Mouse (Mus musculus) lung, postnatal 0 days (tissue): ENCODE measurements around the gene Cpb2.

ENCODE experiments used
- CTCF ChIP-seq: IDR thresholded peaks from 2 replicates; pipeline ENCODE4 v1.5.1; 2016; ENCODE audit warnings: antibody characterized with exemption, mild to moderate bottlenecking
- EP300 ChIP-seq: IDR thresholded peaks from 2 replicates; pipeline ENCODE4 v1.6.1; 2016; ENCODE audit warnings: antibody characterized with exemption, mild to moderate bottlenecking, control low read depth

- no peak for TF ChIP-seq EP300
- TF ChIP-seq CTCF = no peak
Observed at GRCm38 (mm10) chr14:75246024-75247000, 4.2 kb downstream of the Cpb2 start.
